Mouse (Mus musculus): ENCODE results near the gene Cep19. TPM values are rescaled to one million over a fixed set of nuclear protein-coding genes. Genes with fewer than 3 reads are reported as not detected.
A peak's percentile ranks its signal among the peaks of the same experiment; 100 is the strongest.

Gene Cep19
- polyA plus RNA-seq, 1 experiment from 2014 or later = 43.3 TPM

- Histone ChIP-seq H3K9ac (ENCODE audit: low read length) (peak overlapping the region; percentile 87), H3K36me3 (ENCODE audit: control insufficient read depth, insufficient read depth, low read length) (no peaks in the 10 kb centered on the region), H3K9me3 (ENCODE audit: control insufficient read depth, low read length) (no peaks in the 10 kb centered on the region), H3K4me1 (replicated peaks; ENCODE audit: control insufficient read depth, insufficient read depth, low read length) (peaks cover 5% of the 10 kb centered on the region; the same call in 1 of the 2 replicates), H3K4me3 (ENCODE audit: low read depth, low read length) (peak overlapping the region; percentile 96), H3K4me2 (ENCODE audit: low read depth, low read length, severe bottlenecking) (peak overlapping the region; percentile 77), H3K27ac (ENCODE audit: low read depth, low read length) (peak overlapping the region; percentile 71; the same call in 1 of the 2 replicates), H3K27me3 (ENCODE audit: control insufficient read depth, insufficient read depth, low read length) (no peaks in the 10 kb centered on the region)
- no peak for DNase-seq (ENCODE audit: low spot score)
- 0% methylated on average over 33 of the region's 39 CpGs for WGBS
- peak; percentile 86 for ATAC-seq (replicated peaks; ENCODE audit: low FRiP score)
Observed at GRCm38 (mm10) chr16:32098897-32099637, 533 bp upstream of the Cep19 start.

DNA sequence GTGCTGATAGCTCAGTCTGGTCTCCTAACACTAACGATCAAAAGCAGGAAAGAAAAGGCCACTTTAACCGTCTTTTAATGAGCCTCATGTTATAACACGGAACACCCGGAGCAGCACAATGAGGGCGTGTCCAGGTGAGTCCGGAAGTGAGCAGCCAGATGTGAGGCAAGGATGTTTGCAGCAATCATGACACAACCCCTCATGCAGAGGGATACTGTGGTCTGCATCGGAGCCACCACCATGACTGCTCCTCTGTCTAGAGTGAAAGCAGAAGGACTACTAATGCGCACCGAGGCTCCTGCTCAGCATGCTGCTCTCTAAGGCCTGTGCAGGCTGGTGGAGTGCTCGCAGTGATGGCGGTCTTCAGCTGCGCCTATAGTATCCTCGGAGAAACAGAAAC, 2.7 kb downstream of the Cep19 start:
- Histone ChIP-seq H3K27ac (ENCODE audit: low read depth, low read length) (no peak overlapping the region), H3K4me1 (replicated peaks; ENCODE audit: control insufficient read depth, insufficient read depth, low read length) (peaks cover 5% of the 10 kb centered on the region; the same call in 1 of the 2 replicates), H3K36me3 (ENCODE audit: control insufficient read depth, insufficient read depth, low read length) (no peaks in the 10 kb centered on the region), H3K9me3 (ENCODE audit: control insufficient read depth, low read length) (no peaks in the 10 kb centered on the region), H3K4me2 (ENCODE audit: low read depth, low read length, severe bottlenecking) (no peak overlapping the region), H3K9ac (ENCODE audit: low read length) (no peak overlapping the region), H3K4me3 (ENCODE audit: low read depth, low read length) (no peak overlapping the region), H3K27me3 (ENCODE audit: control insufficient read depth, insufficient read depth, low read length) (no peaks in the 10 kb centered on the region)
- ATAC-seq (replicated peaks; ENCODE audit: low FRiP score) (no peak), DNase-seq (ENCODE audit: low spot score) (no peak)
- WGBS = 90% methylated on average over 13 of the region's 13 CpGs

DNA sequence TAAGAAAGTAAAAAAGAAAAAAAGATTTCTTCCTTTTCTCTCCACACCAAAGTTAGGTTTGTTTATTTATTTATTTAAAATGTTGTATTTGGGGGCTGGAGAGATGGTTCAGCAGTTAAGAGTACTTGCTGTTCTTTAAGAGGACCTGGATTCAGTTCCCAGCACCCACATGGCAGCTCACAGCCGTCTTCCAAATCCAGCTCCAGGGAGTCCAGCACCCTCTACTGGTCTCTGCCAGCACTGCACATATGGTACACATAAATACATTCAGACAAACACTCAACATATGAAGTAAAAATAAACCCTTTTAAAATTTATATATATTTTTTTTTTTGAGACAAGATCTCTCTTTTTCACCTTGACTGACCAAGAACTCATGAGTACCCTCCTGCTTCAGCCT, 6.1 kb downstream of the Cep19 start:
- Histone ChIP-seq H3K4me1 (replicated peaks; ENCODE audit: control insufficient read depth, insufficient read depth, low read length) (no peaks in the 10 kb centered on the region), H3K36me3 (ENCODE audit: control insufficient read depth, insufficient read depth, low read length) (no peaks in the 10 kb centered on the region), H3K27me3 (ENCODE audit: control insufficient read depth, insufficient read depth, low read length) (no peaks in the 10 kb centered on the region), H3K9me3 (ENCODE audit: control insufficient read depth, low read length) (no peaks in the 10 kb centered on the region), H3K4me2 (ENCODE audit: low read depth, low read length, severe bottlenecking) (no peak overlapping the region), H3K4me3 (ENCODE audit: low read depth, low read length) (no peak overlapping the region), H3K9ac (ENCODE audit: low read length) (no peak overlapping the region), H3K27ac (ENCODE audit: low read depth, low read length) (no peak overlapping the region)
- ATAC-seq (replicated peaks; ENCODE audit: low FRiP score) (no peak), DNase-seq (ENCODE audit: low spot score) (no peak)
- WGBS = 86% methylated on average over 1 of the region's 1 CpGs

DNA sequence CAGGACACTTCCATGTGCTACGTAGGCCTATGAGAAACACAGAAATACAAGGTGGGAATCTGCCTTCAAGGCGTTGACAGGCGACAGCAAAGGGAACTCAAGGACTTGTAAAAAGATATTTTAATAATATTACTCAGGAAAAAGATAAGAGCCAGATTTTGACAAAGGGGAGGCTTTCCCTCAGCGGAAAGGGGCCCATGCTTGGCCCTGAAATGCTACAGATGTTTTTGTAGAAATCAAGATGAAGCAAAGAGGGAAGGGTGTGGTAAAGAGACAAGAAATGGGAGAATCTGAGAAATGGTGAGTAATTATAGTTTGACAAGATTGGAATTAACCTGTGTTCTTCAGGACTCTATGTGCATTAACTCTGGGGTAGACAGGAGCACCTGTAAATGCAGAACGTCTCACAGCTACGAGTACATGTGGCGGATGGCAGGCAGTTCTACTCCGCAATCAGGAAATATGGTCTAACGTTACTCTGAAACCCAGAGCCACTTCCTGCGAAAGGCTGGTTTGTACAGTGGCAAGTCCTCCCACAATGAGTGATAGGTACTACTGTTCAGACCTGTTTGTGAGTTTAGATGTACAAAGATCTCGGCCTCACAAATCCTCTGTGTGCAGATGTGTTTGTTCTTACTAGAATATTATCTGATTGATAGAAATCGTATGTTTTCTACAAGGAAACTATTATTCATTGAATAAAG, 7.9 kb downstream of the Cep19 start:
- Histone ChIP-seq H3K4me3 (ENCODE audit: low read depth, low read length) (no peak overlapping the region), H3K9ac (ENCODE audit: low read length) (no peak overlapping the region), H3K4me1 (replicated peaks; ENCODE audit: control insufficient read depth, insufficient read depth, low read length) (no peaks in the 10 kb centered on the region), H3K4me2 (ENCODE audit: low read depth, low read length, severe bottlenecking) (no peak overlapping the region), H3K9me3 (ENCODE audit: control insufficient read depth, low read length) (no peaks in the 10 kb centered on the region), H3K27me3 (ENCODE audit: control insufficient read depth, insufficient read depth, low read length) (no peaks in the 10 kb centered on the region), H3K27ac (ENCODE audit: low read depth, low read length) (no peak overlapping the region), H3K36me3 (ENCODE audit: control insufficient read depth, insufficient read depth, low read length) (no peaks in the 10 kb centered on the region)
- WGBS = 93% methylated on average over 12 of the region's 12 CpGs
- DNase-seq (ENCODE audit: low spot score) (no peak), ATAC-seq (replicated peaks; ENCODE audit: low FRiP score) (no peak)

DNA sequence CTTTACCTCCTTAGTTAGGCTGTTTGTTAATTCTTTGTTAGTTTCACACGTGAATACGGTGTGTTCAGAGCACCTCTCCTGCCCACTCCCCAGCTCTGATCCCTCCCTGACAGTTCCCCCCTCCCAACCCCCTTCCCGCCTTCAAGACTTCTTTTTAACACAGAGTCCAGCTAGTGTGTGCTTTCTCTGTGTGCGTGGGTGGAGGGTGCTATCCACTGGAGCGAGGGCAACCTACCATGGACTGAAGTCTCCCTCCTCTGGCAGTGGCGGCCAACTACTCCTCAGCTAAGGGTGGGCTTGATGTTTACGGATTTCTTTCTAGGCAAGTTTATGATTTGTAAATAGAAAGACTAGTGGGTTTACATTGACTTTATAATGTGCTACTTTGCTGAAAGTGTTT, 8.6 kb downstream of the Cep19 start:
- H3K27ac ChIP-seq (ENCODE audit: low read depth, low read length) = no peak overlapping the region
- DNase-seq (ENCODE audit: low spot score) (no peak), ATAC-seq (replicated peaks; ENCODE audit: low FRiP score) (no peak)
- no peaks in the 10 kb centered on the region for H3K4me1 ChIP-seq (replicated peaks; ENCODE audit: control insufficient read depth, insufficient read depth, low read length)
- H3K9ac ChIP-seq (ENCODE audit: low read length) = no peak overlapping the region
- WGBS = 82% methylated on average over 7 of the region's 7 CpGs
- no peaks in the 10 kb centered on the region for H3K27me3 ChIP-seq (ENCODE audit: control insufficient read depth, insufficient read depth, low read length)
- H3K9me3 ChIP-seq (ENCODE audit: control insufficient read depth, low read length) = no peaks in the 10 kb centered on the region
- H3K36me3 ChIP-seq (ENCODE audit: control insufficient read depth, insufficient read depth, low read length) = no peaks in the 10 kb centered on the region
- H3K4me2 ChIP-seq (ENCODE audit: low read depth, low read length, severe bottlenecking) = no peak overlapping the region
- H3K4me3 ChIP-seq (ENCODE audit: low read depth, low read length) = no peak overlapping the region

DNA sequence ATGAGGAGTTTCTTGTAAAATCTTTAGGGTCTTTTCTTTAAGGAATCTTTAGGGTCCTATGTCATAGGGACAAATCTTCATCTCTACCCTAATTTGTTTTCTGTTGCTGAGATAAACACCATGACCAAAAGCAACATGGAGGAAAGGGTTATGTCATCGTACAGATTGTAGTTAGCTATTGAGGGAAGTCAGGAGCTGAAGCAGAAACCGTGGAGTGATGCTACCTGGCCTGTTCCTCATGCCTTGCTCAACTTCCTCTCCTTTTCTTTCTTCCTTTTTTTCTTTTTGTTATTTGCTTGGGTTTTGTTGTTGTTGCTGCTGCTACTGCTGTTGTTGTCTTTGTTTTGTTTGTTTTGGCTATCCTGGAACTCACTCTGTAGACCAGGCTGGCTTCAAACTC, 9.0 kb downstream of the Cep19 start:
- no peak for DNase-seq (ENCODE audit: low spot score)
- Histone ChIP-seq H3K9ac (ENCODE audit: low read length) (no peak overlapping the region), H3K4me2 (ENCODE audit: low read depth, low read length, severe bottlenecking) (no peak overlapping the region), H3K4me1 (replicated peaks; ENCODE audit: control insufficient read depth, insufficient read depth, low read length) (no peaks in the 10 kb centered on the region), H3K36me3 (ENCODE audit: control insufficient read depth, insufficient read depth, low read length) (no peaks in the 10 kb centered on the region), H3K9me3 (ENCODE audit: control insufficient read depth, low read length) (no peaks in the 10 kb centered on the region), H3K27me3 (ENCODE audit: control insufficient read depth, insufficient read depth, low read length) (no peaks in the 10 kb centered on the region), H3K27ac (ENCODE audit: low read depth, low read length) (no peak overlapping the region), H3K4me3 (ENCODE audit: low read depth, low read length) (no peak overlapping the region)
- ATAC-seq (replicated peaks; ENCODE audit: low FRiP score) = no peak
- WGBS = 95% methylated on average over 2 of the region's 2 CpGs

GRCm38 (mm10) chr16:32110951-32111699, 11.5 kb downstream of the Cep19 start:
- no peak overlapping the region for H3K4me2 ChIP-seq (ENCODE audit: low read depth, low read length, severe bottlenecking)
- no peaks in the 10 kb centered on the region for H3K36me3 ChIP-seq (ENCODE audit: control insufficient read depth, insufficient read depth, low read length)
- DNase-seq (ENCODE audit: low spot score) (no peak), ATAC-seq (replicated peaks; ENCODE audit: low FRiP score) (no peak)
- H3K9me3 ChIP-seq (ENCODE audit: control insufficient read depth, low read length) = no peaks in the 10 kb centered on the region
- no peak overlapping the region for H3K9ac ChIP-seq (ENCODE audit: low read length)
- no peaks in the 10 kb centered on the region; the same call in 1 of the 2 replicates for H3K4me1 ChIP-seq (replicated peaks; ENCODE audit: control insufficient read depth, insufficient read depth, low read length)
- H3K4me3 ChIP-seq (ENCODE audit: low read depth, low read length) = no peak overlapping the region
- no peaks in the 10 kb centered on the region for H3K27me3 ChIP-seq (ENCODE audit: control insufficient read depth, insufficient read depth, low read length)
- WGBS = 84% methylated on average over 15 of the region's 15 CpGs
- no peak overlapping the region for H3K27ac ChIP-seq (ENCODE audit: low read depth, low read length)

DNA sequence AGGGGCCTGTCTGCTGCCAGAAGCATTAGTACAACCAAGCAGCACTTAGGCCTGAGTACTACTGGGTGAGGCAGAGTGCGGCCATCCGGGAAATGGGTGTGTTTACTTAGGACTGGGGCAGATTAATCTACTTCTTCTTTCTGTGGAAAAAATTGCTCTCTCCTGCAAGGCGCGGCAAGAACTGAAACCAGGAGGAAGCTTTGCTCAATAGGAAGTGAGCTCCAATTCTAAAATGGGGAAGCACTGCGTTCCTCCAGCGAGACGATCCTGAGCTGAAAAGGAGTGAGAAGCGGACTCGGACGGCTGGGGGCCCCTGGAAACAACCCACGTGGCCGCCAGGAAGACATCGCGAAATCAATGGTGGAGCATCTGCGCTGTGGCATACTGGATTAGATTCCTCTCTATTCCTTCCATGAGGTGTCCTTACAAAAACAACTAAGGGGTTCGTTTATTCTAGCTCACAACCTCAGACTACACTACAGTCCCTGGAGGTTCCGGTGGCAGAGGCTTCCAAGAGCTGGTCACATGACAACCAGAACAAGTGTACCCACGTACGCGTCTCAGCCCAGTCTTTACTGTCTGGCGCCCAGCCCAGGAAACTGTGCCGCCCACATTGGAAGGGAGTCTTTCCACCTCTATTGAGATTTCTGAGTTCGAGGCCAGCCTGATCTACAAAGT, 14.1 kb downstream of the Cep19 start:
- ATAC-seq (replicated peaks; ENCODE audit: low FRiP score) (no peak), DNase-seq (ENCODE audit: low spot score) (no peak)
- H3K4me1 ChIP-seq (replicated peaks; ENCODE audit: control insufficient read depth, insufficient read depth, low read length) = no peaks in the 10 kb centered on the region; the same call in 1 of the 2 replicates
- no peaks in the 10 kb centered on the region for H3K9me3 ChIP-seq (ENCODE audit: control insufficient read depth, low read length)
- H3K27ac ChIP-seq (ENCODE audit: low read depth, low read length) = no peak overlapping the region
- H3K36me3 ChIP-seq (ENCODE audit: control insufficient read depth, insufficient read depth, low read length) = no peaks in the 10 kb centered on the region
- H3K27me3 ChIP-seq (ENCODE audit: control insufficient read depth, insufficient read depth, low read length) = no peaks in the 10 kb centered on the region
- no peak overlapping the region for H3K4me3 ChIP-seq (ENCODE audit: low read depth, low read length)
- H3K9ac ChIP-seq (ENCODE audit: low read length) = no peak overlapping the region
- no peak overlapping the region for H3K4me2 ChIP-seq (ENCODE audit: low read depth, low read length, severe bottlenecking)
- WGBS = 75% methylated on average over 23 of the region's 23 CpGs
